Mouse (Mus musculus) cerebellum, postnatal 10 days (tissue): Measurements from ENCODE around the gene Fam120b.
"Not testable (repeated sequence)": the region's sequence is repeated elsewhere in the genome, so short reads cannot be mapped to it uniquely, and the experiment has no call there.

Source experiments
- DNase-seq, 2 experiments: peaks; one replicate each; pipeline ENCODE4 v3.0.0; 2021; ENCODE audit warnings: mixed read lengths in 2 of 2

The Fam120b gene

GRCm38 (mm10) chr17:15440067-15440462 lies 44.1 kb downstream of the Fam120b start:
- DNase-seq, result no peak

- DNase-seq, result peak; percentile 82 to 89
These were observed 44.6 kb downstream of the Fam120b start for GRCm38 (mm10) chr17:15440463-15441121.

- no peak for DNase-seq
These were observed 49.4 kb downstream of the Fam120b start for GRCm38 (mm10) chr17:15445421-15445820.

GRCm38 (mm10) chr17:15447831-15448230 lies 51.8 kb downstream of the Fam120b start:
- no peak for DNase-seq

- DNase-seq, result not testable (repeated sequence)
These were observed 53.1 kb downstream of the Fam120b start for GRCm38 (mm10) chr17:15449144-15449543.

- DNase-seq, result no peak
These were observed 53.6 kb downstream of the Fam120b start for GRCm38 (mm10) chr17:15449606-15450005.

GRCm38 (mm10) chr17:15455203-15455602 lies 59.2 kb downstream of the Fam120b start:
- DNase-seq, result no peak

- no peak for DNase-seq
These were observed 60.6 kb downstream of the Fam120b start for GRCm38 (mm10) chr17:15456595-15456994.

- DNase-seq, result peak; percentile 22 to 29
These were observed 63.8 kb downstream of the Fam120b start for GRCm38 (mm10) chr17:15459761-15460160.

- no peak for DNase-seq
These were observed 66.0 kb downstream of the Fam120b start for GRCm38 (mm10) chr17:15461921-15462495.

- peak; percentile 87 to 92 for DNase-seq
These were observed 71.7 kb downstream of the Fam120b start for GRCm38 (mm10) chr17:15467669-15468068.

GRCm38 (mm10) chr17:15472671-15473070 lies 76.7 kb downstream of the Fam120b start:
- no peak for DNase-seq
